Mouse (Mus musculus) midbrain, embryonic 13.5 days (tissue): ENCODE data around the gene Abcc6. TPM values are rescaled to one million over a fixed set of nuclear protein-coding genes. Genes with fewer than 3 reads are reported as not detected.

Experiments
- polyA plus RNA-seq: library from polyadenylated mRNA; unstranded; fragments of >200 nt; fragmentation: Nextera tagmentation; extraction: Ambion mirVana; gene quantifications from 2 replicates; pipeline ENCODE4 v1.2.1, GENCODE M21; 2015

Abcc6 gene
- polyA plus RNA-seq, 1 experiment from 2014 or later, result 0.26 TPM

Other genes with a start within 250 kb of the Abcc6 start
- 22.8 and 24.0 TPM in 2 replicates for gene Lmtk3, start 246.6 kb downstream of the Abcc6 start, polyA plus RNA-seq
- 5.5 and 5.6 TPM in 2 replicates for gene Sult2b1, start 245.6 kb downstream of the Abcc6 start, polyA plus RNA-seq
- gene Cyth2, start 215.7 kb downstream of the Abcc6 start, polyA plus RNA-seq, result 362 and 363 TPM in 2 replicates
- 0.62 and 0.73 TPM in 2 replicates for gene Kcnj14, start 205.5 kb downstream of the Abcc6 start, polyA plus RNA-seq
- 39.9 and 41.7 TPM in 2 replicates for gene Grwd1, start 199.4 kb downstream of the Abcc6 start, polyA plus RNA-seq
- gene Kdelr1, start 157.5 kb downstream of the Abcc6 start, polyA plus RNA-seq, result 36.1 and 44.8 TPM in 2 replicates
- gene Grin2d, start 151.9 kb downstream of the Abcc6 start, polyA plus RNA-seq, result 1.2 and 1.3 TPM in 2 replicates
- gene Syngr4, start 133.6 kb downstream of the Abcc6 start, polyA plus RNA-seq, result 0.28 and 0.66 TPM in 2 replicates
- 5.9 and 6.7 TPM in 2 replicates for gene Tmem143, start 133.4 kb downstream of the Abcc6 start, polyA plus RNA-seq
- gene Emp3, start 108.9 kb downstream of the Abcc6 start, polyA plus RNA-seq, result 24.4 and 27.3 TPM in 2 replicates
- 3.3 and 4.1 TPM in 2 replicates for gene Ccdc114, start 106.2 kb downstream of the Abcc6 start, polyA plus RNA-seq
- 31.4 and 37.7 TPM in 2 replicates for gene Nomo1, start 3.4 kb upstream of the Abcc6 start, polyA plus RNA-seq
- 1.1 and 1.5 TPM in 2 replicates for gene Kcnj11, start 70.5 kb upstream of the Abcc6 start, polyA plus RNA-seq
- gene Abcc8, start 149.7 kb upstream of the Abcc6 start, polyA plus RNA-seq, result 2.3 and 3.2 TPM in 2 replicates
- gene Ush1c, start 208.2 kb upstream of the Abcc6 start, polyA plus RNA-seq, result 1.8 and 2.2 TPM in 2 replicates
- gene Otog, start 210.7 kb upstream of the Abcc6 start, polyA plus RNA-seq, result 0.09 TPM in 1 of 2 replicates, not detected in the other